Mouse (Mus musculus) liver, embryonic 14.5 days (tissue): ENCODE measurements at regions not wholly inside any gene's neighbourhood (a gene's known extent, or its start where the extent isn't known, plus 50 kb on each side); places are given as distances from the start of the nearest gene placed in this dataset.

ENCODE experiments used
- CTCF ChIP-seq: IDR thresholded peaks from 2 replicates; pipeline ENCODE4 v1.5.1; 2016; ENCODE audit warnings: antibody characterized with exemption, low read depth, control low read depth
- EP300 ChIP-seq: IDR thresholded peaks from 2 replicates; pipeline ENCODE4 v1.6.1; 2016; ENCODE audit warnings: antibody characterized with exemption, low read depth

DNA sequence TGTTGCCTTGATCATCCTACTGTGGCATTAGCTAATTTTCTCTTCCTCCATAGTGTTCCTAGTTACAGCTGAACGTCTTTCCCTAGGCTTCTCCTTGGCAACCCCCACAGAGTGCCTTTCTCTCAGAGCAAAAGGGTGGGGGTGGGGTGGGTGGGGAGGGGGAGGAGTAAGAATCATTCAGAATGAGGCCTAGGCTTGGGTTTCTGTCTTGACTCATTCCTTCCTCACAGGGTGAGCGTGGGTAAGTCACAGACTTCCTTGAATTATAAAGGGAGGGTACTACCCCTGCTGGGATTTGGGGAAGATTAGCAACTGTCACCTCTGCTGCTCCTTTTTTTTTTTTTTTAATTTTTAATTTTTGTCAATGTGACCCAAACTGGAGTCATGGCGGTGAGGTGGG, 114.5 kb downstream of the Dhx35 start:
- TF ChIP-seq CTCF: no peak
- no peak for TF ChIP-seq EP300
